Mouse (Mus musculus) G1E (cell line): Measurements from ENCODE around the gene Rnf115.

Experiments
- CTCF ChIP-seq: IDR thresholded peaks from 2 replicates; pipeline ENCODE4 v1.5.1; 2012; ENCODE audit warnings: low read depth, low read length, inconsistent platforms, mixed read lengths
- GATA1 ChIP-seq: IDR thresholded peaks from 2 replicates; pipeline ENCODE4 v1.6.1; 2012; ENCODE audit warnings: borderline replicate concordance, low read length, inconsistent platforms, mixed read lengths
- GATA2 ChIP-seq: IDR thresholded peaks from 2 replicates; pipeline ENCODE4 v1.6.1; 2012; ENCODE audit warnings: low read depth, low read length, inconsistent platforms, borderline replicate concordance
- POLR2AphosphoS5 ChIP-seq: IDR thresholded peaks from 2 replicates; pipeline ENCODE4 v1.6.1; 2012; ENCODE audit warnings: low read depth, low read length, inconsistent platforms; ENCODE audit not compliant: insufficient replicate concordance
- TAL1 ChIP-seq: conservative IDR thresholded peaks from 2 replicates; pipeline ENCODE4 v1.6.1; 2012; ENCODE audit warnings: low read depth, low read length, inconsistent platforms, mixed read lengths

- TF ChIP-seq CTCF (no peak), POLR2AphosphoS5 (no peak), GATA1 (no peak), TAL1 (no peak), GATA2 (no peak)
Measured at GRCm38 (mm10) chr3:96733984-96734383, 6.5 kb downstream of the Rnf115 start.
